Mouse (Mus musculus): ENCODE measurements around the gene Slc30a3.
"Not testable (repeated sequence)": the region's sequence is repeated elsewhere in the genome, so short reads cannot be mapped to it uniquely, and the experiment has no call there.

The Slc30a3 gene

GRCm38 (mm10) chr5:31048763-31049641, 59.0 kb downstream of the Slc30a3 start, which contains the start of gene Slc5a6:
Slc5a6 (minus strand) TSS chr5:31048924.
- peak in 1 of 2 experiments; percentile 43 for DNase-seq (ENCODE audit: low spot score in 2 of 2)

- peak; percentile 98 for DNase-seq (ENCODE audit: low spot score in 2 of 2)
Measured at GRCm38 (mm10) chr5:31047848-31048762, 59.9 kb downstream of the Slc30a3 start, which contains the start of gene Atraid. Atraid (plus strand) TSS chr5:31048312.

- no peak for DNase-seq (ENCODE audit: low spot score in 2 of 2)
Measured at GRCm38 (mm10) chr5:31047074-31047473, 61.0 kb downstream of the Slc30a3 start.

- no peak for DNase-seq (ENCODE audit: low spot score in 2 of 2)
Measured at GRCm38 (mm10) chr5:31046416-31046815, 61.6 kb downstream of the Slc30a3 start.

- no peak for DNase-seq (ENCODE audit: low spot score in 2 of 2)
Measured at GRCm38 (mm10) chr5:31038171-31038845, 69.7 kb downstream of the Slc30a3 start.

GRCm38 (mm10) chr5:31036556-31036955, 71.5 kb downstream of the Slc30a3 start:
- not testable (repeated sequence) for DNase-seq (ENCODE audit: low spot score in 2 of 2)
